Mouse (Mus musculus) CD4-positive, CD25-positive, alpha-beta regulatory T cell (primary cell): ENCODE measurements around the gene Dbndd1. TPM values are rescaled to one million over a fixed set of nuclear protein-coding genes. Genes with fewer than 3 reads are reported as not detected.

ENCODE experiments used
- polyA plus RNA-seq: library from polyadenylated mRNA; unstranded; fragments of 100-300 nt; shearing (Covaris generic); gene quantifications from one replicate; pipeline ENCODE4 v1.2.1, GENCODE M21; 2017

Dbndd1 gene
- polyA plus RNA-seq, result 0.29 TPM

DNA sequence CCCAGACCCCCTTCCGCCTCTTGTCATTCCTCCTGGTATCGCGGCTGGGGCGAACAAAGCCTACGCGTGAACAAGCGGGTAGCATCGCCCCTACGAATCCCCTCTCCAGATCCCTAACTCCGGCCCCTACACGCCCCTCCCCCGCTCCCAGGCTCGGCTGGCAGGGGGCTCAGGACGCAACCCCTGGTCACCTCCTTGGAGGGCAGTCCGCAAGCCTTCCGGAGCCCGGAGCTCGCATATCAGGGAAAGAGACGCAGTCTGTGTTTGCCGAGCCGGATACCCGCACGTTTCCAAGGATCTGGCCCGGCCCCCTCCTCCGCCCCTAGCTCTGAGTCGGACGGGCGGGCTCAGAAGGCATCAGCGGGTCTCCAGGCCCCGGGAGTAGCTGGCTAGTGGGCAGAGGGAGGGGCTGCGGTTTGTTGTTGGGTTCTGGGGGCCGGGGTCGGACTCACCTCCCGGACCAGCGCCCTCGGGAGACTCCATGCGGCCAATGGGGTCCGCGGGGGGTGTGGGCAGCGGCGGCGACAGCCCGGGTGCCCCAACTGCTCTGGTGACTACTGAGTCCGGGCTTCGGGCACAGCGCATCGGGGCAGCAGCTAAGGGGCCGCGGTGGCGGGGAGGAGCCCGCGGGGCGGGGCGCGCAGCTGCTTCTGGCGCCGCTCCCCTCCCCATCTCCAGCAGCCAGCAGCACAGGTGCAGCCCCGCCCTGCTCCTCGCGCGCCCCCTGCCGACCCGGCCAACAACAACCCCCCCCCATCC, at the start of gene Dbndd1:
Dbndd1 (minus strand) TSS at position 683 of the 759 bp plus-strand sequence.

GRCm38 (mm10) chr8:123518667-123519066, 3.4 kb upstream of the Dbndd1 start, which contains the start of gene Gas8:
Gene Gas8, plus strand, starts transcription at chr8:123518834.

GRCm38 (mm10) chr8:123477737-123478258, 37.5 kb downstream of the Dbndd1 start, which contains the start of gene Afg3l1:
Gene Afg3l1, plus strand, starts transcription at chr8:123477903.

Other genes with a start within 250 kb of the Dbndd1 start
- 8.2 TPM for gene Fanca, start 196.9 kb downstream of the Dbndd1 start, polyA plus RNA-seq
- 0.08 TPM for gene Spire2, start 182.8 kb downstream of the Dbndd1 start, polyA plus RNA-seq
- 268 TPM for gene Tcf25, start 141.7 kb downstream of the Dbndd1 start, polyA plus RNA-seq
- gene Mc1r, start 108.4 kb downstream of the Dbndd1 start, polyA plus RNA-seq, result 0.14 TPM
- 0.38 TPM for gene Tubb3, start 104.0 kb downstream of the Dbndd1 start, polyA plus RNA-seq
- gene Def8, start 91.9 kb downstream of the Dbndd1 start, polyA plus RNA-seq, result 15.0 TPM
- gene Afg3l1, start 37.6 kb downstream of the Dbndd1 start, polyA plus RNA-seq, result 69.0 TPM
- 7.7 TPM for gene Gas8, start 3.4 kb upstream of the Dbndd1 start, polyA plus RNA-seq
- 0.05 TPM for gene Rhou, start 138.5 kb upstream of the Dbndd1 start, polyA plus RNA-seq